Mouse (Mus musculus): ENCODE data around the gene F11r. TPM values are rescaled to one million over a fixed set of nuclear protein-coding genes. Genes with fewer than 3 reads are reported as not detected.

The F11r gene
- polyA plus RNA-seq, 1 experiment = 28.6 TPM

GRCm38 (mm10) chr1:171419905-171420304 is 17.4 kb upstream of the F11r start:
- no peaks in the 10 kb centered on the region for H3K36me3 ChIP-seq (ENCODE audit: control insufficient read depth, insufficient read depth, low read length)
- H3K27me3 ChIP-seq (ENCODE audit: control insufficient read depth, insufficient read depth, low read length) = no peaks in the 10 kb centered on the region
- no peak for TF ChIP-seq CTCF (IDR thresholded peaks at IDR 0.05; ENCODE audit: control insufficient read depth, insufficient read depth, insufficient replicate concordance, low read depth, low read length)
- TF ChIP-seq POLR2A (IDR thresholded peaks at IDR 0.05; ENCODE audit: control insufficient read depth, low read depth, low read length) = no peak
- H3K27ac ChIP-seq (ENCODE audit: control insufficient read depth, insufficient read depth, low read depth, low read length) = no peak overlapping the region
- H3K4me3 ChIP-seq (ENCODE audit: control insufficient read depth, low read depth, low read length) = no peak overlapping the region
- H3K4me1 ChIP-seq (ENCODE audit: control insufficient read depth, insufficient read depth, low read length) = no peaks in the 10 kb centered on the region

GRCm38 (mm10) chr1:171422504-171423095 is 14.7 kb upstream of the F11r start:
- TF ChIP-seq POLR2A (IDR thresholded peaks at IDR 0.05; ENCODE audit: control insufficient read depth, low read depth, low read length) (no peak), CTCF (IDR thresholded peaks at IDR 0.05; ENCODE audit: control insufficient read depth, insufficient read depth, insufficient replicate concordance, low read depth, low read length) (no peak)
- Histone ChIP-seq H3K27me3 (ENCODE audit: control insufficient read depth, insufficient read depth, low read length) (no peaks in the 10 kb centered on the region), H3K4me3 (ENCODE audit: control insufficient read depth, low read depth, low read length) (no peak overlapping the region), H3K4me1 (ENCODE audit: control insufficient read depth, insufficient read depth, low read length) (no peaks in the 10 kb centered on the region), H3K27ac (ENCODE audit: control insufficient read depth, insufficient read depth, low read depth, low read length) (no peak overlapping the region), H3K36me3 (ENCODE audit: control insufficient read depth, insufficient read depth, low read length) (no peaks in the 10 kb centered on the region)

- TF ChIP-seq CTCF (IDR thresholded peaks at IDR 0.05; ENCODE audit: control insufficient read depth, insufficient read depth, insufficient replicate concordance, low read depth, low read length) = no peak
- TF ChIP-seq POLR2A (IDR thresholded peaks at IDR 0.05; ENCODE audit: control insufficient read depth, low read depth, low read length) = no peak
- Histone ChIP-seq H3K27ac (ENCODE audit: control insufficient read depth, insufficient read depth, low read depth, low read length) (no peak overlapping the region; the same call in 1 of the 2 replicates), H3K4me3 (ENCODE audit: control insufficient read depth, low read depth, low read length) (no peak overlapping the region), H3K4me1 (ENCODE audit: control insufficient read depth, insufficient read depth, low read length) (no peaks in the 10 kb centered on the region), H3K27me3 (ENCODE audit: control insufficient read depth, insufficient read depth, low read length) (no peaks in the 10 kb centered on the region), H3K36me3 (ENCODE audit: control insufficient read depth, insufficient read depth, low read length) (no peaks in the 10 kb centered on the region)
These were observed 12.7 kb upstream of the F11r start for GRCm38 (mm10) chr1:171424638-171425037.

GRCm38 (mm10) chr1:171425126-171425525 is 12.2 kb upstream of the F11r start:
- Histone ChIP-seq H3K4me3 (ENCODE audit: control insufficient read depth, low read depth, low read length) (no peak overlapping the region), H3K27ac (ENCODE audit: control insufficient read depth, insufficient read depth, low read depth, low read length) (peak overlapping the region; percentile 39; the same call in 1 of the 2 replicates), H3K27me3 (ENCODE audit: control insufficient read depth, insufficient read depth, low read length) (no peaks in the 10 kb centered on the region), H3K36me3 (ENCODE audit: control insufficient read depth, insufficient read depth, low read length) (no peaks in the 10 kb centered on the region), H3K4me1 (ENCODE audit: control insufficient read depth, insufficient read depth, low read length) (no peaks in the 10 kb centered on the region)
- TF ChIP-seq POLR2A (IDR thresholded peaks at IDR 0.05; ENCODE audit: control insufficient read depth, low read depth, low read length) (no peak), CTCF (IDR thresholded peaks at IDR 0.05; ENCODE audit: control insufficient read depth, insufficient read depth, insufficient replicate concordance, low read depth, low read length) (no peak)

DNA sequence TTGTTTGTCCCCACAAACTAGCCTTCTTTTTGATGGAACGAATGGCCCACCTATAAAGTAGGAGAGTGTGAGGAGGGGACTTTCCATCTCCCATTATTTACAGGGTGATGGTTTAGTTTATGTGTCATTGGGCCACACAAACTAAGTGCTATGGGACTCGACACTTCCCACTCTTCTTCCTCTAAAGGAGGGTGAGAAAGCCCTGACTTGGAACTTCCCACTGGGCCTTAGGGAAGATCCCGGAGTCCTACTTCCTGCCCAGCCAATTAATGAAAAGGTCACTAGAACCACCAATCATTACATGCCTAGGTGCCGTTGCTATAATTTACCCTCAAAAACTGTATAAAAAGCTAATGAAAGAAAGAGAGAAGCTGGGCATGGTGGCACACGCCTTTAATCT is 5.2 kb upstream of the F11r start:
- H3K4me1 ChIP-seq (ENCODE audit: control insufficient read depth, insufficient read depth, low read length) = peaks cover 3% of the 10 kb centered on the region
- no peak overlapping the region for H3K4me3 ChIP-seq (ENCODE audit: control insufficient read depth, low read depth, low read length)
- TF ChIP-seq POLR2A (IDR thresholded peaks at IDR 0.05; ENCODE audit: control insufficient read depth, low read depth, low read length) (no peak), CTCF (IDR thresholded peaks at IDR 0.05; ENCODE audit: control insufficient read depth, insufficient read depth, insufficient replicate concordance, low read depth, low read length) (no peak)
- no peaks in the 10 kb centered on the region for H3K27me3 ChIP-seq (ENCODE audit: control insufficient read depth, insufficient read depth, low read length)
- H3K36me3 ChIP-seq (ENCODE audit: control insufficient read depth, insufficient read depth, low read length) = no peaks in the 10 kb centered on the region
- no peak overlapping the region for H3K27ac ChIP-seq (ENCODE audit: control insufficient read depth, insufficient read depth, low read depth, low read length)

DNA sequence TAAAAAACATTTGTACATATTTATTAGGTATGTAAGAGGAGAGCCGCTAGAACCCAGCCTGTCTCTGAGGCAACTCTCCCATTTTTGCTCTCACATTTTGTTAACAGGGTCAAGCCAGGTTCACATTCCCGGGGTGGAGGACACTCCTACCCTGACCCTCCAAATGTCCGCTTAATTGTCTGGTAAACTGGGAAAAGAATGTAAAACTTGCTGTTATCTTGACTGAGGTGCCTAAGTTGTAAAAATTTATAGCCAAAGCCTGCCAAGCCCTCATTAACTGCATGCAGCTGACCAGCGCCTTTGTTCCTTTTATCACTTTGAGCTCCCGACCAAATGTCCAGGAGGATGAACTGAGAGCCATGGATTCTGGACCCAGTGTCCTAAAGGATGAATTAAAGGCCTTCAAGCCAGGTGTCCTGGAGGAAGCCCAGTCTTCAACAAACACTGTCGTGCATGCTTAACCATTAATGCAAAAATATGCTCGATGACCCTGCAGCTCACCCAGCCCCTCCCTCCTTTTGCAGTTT is 2.0 kb upstream of the F11r start:
- Histone ChIP-seq H3K27ac (ENCODE audit: control insufficient read depth, insufficient read depth, low read depth, low read length) (no peak overlapping the region), H3K4me3 (ENCODE audit: control insufficient read depth, low read depth, low read length) (no peak overlapping the region), H3K36me3 (ENCODE audit: control insufficient read depth, insufficient read depth, low read length) (no peaks in the 10 kb centered on the region), H3K4me1 (ENCODE audit: control insufficient read depth, insufficient read depth, low read length) (peaks cover 13% of the 10 kb centered on the region), H3K27me3 (ENCODE audit: control insufficient read depth, insufficient read depth, low read length) (no peaks in the 10 kb centered on the region)
- no peak for TF ChIP-seq POLR2A (IDR thresholded peaks at IDR 0.05; ENCODE audit: control insufficient read depth, low read depth, low read length)

DNA sequence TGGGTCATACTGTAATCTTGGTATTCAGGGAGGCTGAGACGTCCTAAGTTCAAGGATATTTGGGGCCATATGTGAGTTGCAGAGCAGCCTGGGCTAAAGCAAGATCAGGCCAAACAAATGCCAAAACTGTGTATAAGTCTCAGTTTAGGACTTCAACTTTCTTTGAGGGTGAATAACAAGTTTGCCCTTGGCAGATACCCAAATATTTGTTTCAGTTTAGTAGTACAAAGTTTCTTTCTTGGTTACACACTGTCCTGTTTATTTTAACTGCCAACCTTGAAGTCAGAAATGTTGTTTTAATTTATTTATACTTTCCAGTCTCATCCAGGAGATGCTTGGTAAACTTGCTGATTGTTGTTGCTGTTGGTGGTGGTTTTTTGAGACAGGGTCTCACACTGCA is 1.4 kb upstream of the F11r start:
- no peak for TF ChIP-seq CTCF (IDR thresholded peaks at IDR 0.05; ENCODE audit: control insufficient read depth, insufficient read depth, insufficient replicate concordance, low read depth, low read length)
- TF ChIP-seq POLR2A (IDR thresholded peaks at IDR 0.05; ENCODE audit: control insufficient read depth, low read depth, low read length) = no peak
- H3K4me3 ChIP-seq (ENCODE audit: control insufficient read depth, low read depth, low read length) = no peak overlapping the region
- H3K4me1 ChIP-seq (ENCODE audit: control insufficient read depth, insufficient read depth, low read length) = peaks cover 13% of the 10 kb centered on the region
- H3K27ac ChIP-seq (ENCODE audit: control insufficient read depth, insufficient read depth, low read depth, low read length) = peak overlapping the region; percentile 39; the same call in 1 of the 2 replicates
- no peaks in the 10 kb centered on the region for H3K27me3 ChIP-seq (ENCODE audit: control insufficient read depth, insufficient read depth, low read length)
- no peaks in the 10 kb centered on the region for H3K36me3 ChIP-seq (ENCODE audit: control insufficient read depth, insufficient read depth, low read length)

Data from testis, adult 2 months (tissue).